Mouse (Mus musculus) layer of hippocampus, postnatal 25 days (tissue): ENCODE data around the gene Sfxn3. TPM values are rescaled to one million over a fixed set of nuclear protein-coding genes. Genes with fewer than 3 reads are reported as not detected.
"Not testable (repeated sequence)": the region's sequence is repeated elsewhere in the genome, so short reads cannot be mapped to it uniquely, and the experiment has no call there.

Source experiments
- DNase-seq, 2 experiments: peaks; one replicate each; pipeline ENCODE4 v3.0.0; 2022; ENCODE audit warnings: mixed read lengths in 2 of 2, low spot score in 1 of 2; ENCODE audit errors: extremely low spot score in 1 of 2
- total RNA-seq, 2 experiments: library from RNA; stranded (reverse); gene quantifications; 2 replicates each; pipeline ENCODE4 v1.2.3; 2021

The Sfxn3 gene
- total RNA-seq, 2 experiments from 2014 or later = 89.0 to 105 TPM

GRCm38 (mm10) chr19:45017216-45017771 lies 30.0 kb upstream of the Sfxn3 start:
- peak; percentile 65 to 67 for DNase-seq

GRCm38 (mm10) chr19:45017909-45018308 lies 29.4 kb upstream of the Sfxn3 start:
- DNase-seq = peak; percentile 65 to 70

DNA sequence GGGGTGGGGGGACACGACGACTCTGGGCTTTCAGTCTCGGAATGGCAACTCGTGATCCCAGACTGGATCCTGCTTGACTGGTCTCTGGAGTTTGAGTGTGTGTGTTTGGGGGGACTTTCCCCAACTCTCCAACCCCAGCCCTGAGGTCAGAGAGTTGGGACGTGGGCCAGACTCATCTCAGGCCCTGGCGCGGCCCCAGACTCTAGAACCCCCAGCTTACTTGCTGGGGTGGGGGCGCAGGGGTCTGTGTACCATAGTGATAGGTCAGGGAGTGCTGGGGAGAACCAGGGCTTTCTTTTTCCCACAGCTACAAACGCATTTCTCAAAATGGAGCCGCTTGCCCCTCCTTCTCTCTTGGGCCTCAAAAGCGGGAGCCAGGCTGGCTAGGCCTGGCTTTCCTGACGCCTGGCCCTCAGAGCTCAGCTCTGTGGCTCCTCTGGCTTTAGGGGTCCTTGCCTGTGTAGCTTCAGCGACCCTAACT lies 28.9 kb upstream of the Sfxn3 start:
- DNase-seq = no peak

- no peak for DNase-seq
These were observed 27.0 kb upstream of the Sfxn3 start for GRCm38 (mm10) chr19:45020348-45020747.

- DNase-seq = no peak
These were observed 25.9 kb upstream of the Sfxn3 start for GRCm38 (mm10) chr19:45021362-45021761.

- DNase-seq = no peak
These were observed 23.3 kb upstream of the Sfxn3 start for GRCm38 (mm10) chr19:45023993-45024392.

DNA sequence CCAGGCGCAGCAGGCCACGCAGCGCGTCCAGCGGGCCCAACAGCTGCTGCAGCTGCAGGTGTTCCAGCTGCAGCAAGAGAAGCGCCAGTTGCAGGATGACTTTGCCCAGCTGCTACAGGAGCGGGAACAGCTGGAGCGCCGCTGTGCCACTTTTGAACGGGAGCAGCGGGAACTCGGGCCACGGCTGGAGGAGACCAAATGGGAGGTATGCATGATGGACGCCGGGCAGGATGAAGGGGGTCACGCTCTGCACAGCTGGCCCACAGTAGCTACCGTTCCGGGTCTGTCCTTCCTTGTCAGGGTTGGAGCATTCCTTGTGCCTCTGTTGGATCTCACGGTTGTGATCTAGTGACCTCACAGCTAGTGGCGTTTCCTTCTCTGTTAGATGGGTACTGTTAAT lies 22.5 kb upstream of the Sfxn3 start:
- DNase-seq = no peak

DNA sequence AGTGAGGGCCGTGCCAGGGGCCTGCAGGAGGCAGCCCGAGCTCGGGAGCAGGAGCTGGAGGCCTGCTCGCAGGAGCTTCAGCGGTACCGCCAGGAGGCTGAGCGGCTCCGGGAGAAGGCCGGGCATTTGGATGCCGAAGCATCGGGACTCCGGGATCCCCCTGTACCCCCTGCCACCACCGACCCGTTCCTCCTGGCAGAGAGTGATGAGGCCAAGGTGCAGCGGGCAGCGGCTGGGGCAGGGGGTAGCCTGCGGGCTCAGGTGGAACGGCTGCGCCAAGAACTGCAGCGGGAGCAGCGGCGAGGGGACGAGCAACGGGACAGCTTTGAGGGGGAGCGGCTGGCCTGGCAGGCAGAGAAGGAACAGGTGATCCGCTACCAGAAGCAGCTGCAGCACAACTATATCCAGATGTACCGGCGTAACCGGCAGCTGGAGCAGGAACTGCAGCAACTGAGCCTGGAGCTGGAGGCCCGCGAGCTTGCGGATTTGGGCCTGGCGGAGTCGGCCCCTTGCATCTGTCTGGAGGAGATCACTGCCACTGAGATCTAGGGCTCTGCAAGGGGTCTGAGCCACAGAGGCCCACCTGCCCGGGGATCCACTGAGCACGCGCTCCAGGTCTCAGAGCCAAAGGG lies 21.2 kb upstream of the Sfxn3 start:
- no peak for DNase-seq

DNA sequence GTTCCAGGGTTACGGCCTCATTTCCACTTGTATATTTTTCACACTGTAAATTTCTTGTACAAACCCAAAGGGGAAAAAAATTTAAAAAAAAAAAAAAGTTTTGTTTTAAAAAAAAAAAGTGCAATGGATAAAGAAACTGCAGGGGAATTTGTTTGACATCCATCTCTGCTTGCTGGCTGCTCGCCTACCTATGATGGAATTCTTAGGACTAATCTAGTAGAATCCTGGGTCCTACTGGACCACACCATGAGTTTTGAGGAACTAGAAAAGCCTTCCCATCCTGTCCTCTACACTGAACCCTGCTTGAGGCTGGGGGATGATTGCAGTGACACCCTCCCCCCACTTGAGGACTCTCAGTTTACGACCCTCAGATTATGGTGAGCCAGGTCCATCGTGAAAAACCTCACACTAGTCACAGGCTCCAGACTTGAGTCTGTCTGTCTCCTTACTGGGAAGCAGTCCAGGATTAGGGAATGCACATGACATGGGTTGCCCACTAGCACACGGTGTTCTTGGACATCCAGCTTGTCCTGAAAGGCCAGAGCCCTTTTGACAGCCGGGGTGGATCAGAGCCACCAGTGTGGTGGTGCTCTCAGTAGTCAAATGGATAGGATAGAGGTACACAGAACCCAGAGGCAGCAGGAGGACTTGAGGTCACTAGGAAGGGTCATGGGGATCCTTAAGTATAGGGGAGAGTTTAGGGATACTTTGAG lies 20.2 kb upstream of the Sfxn3 start:
- DNase-seq = no peak

DNA sequence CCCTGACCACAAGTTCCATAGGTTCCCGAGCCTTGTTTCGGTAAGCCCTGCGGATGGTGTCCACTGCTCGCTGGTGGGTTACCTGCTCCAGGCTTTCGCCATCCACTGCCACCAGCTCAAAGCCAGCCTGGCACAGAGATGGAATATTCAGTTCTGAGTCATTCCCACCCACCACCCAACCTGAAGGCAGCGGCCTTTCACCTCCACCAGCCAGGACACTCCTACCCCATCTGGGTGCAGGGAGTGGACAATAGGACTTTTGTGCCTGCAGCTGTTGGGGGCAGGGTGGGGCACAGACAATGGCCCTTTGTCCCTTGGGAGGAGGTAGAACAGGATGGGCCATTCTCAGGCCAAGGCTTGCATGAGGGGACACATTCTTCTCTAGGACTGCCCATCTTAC lies 19.5 kb upstream of the Sfxn3 start:
- no peak for DNase-seq

DNA sequence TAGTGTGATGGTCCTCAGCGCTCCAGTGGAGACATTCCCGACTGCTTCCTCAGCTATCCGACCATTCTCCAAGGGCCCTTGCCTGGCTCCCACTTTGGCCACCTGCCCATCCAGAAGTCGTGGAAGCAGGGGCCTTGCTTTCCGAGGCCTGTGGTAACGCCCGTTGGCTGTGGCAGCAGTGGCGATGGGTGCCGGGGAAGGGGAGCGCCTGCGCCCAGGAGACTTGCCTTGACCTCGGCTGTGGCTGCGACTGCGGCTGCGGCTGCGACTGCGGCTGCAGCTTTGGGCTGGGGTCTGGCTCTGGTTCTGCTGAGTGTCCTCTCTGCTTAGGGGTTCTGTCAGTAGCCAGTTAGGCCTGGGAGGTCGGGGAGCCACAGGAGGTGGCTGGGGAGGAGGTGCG lies 18.6 kb upstream of the Sfxn3 start:
- DNase-seq = no peak

- DNase-seq = no peak
These were observed 17.7 kb upstream of the Sfxn3 start for GRCm38 (mm10) chr19:45029571-45029970.

- peak in 1 of 2 experiments; percentile 71 for DNase-seq
These were observed 17.2 kb upstream of the Sfxn3 start for GRCm38 (mm10) chr19:45030111-45030510.

- peak in 1 of 2 experiments; percentile 77 for DNase-seq
These were observed 16.3 kb upstream of the Sfxn3 start for GRCm38 (mm10) chr19:45030746-45031693.

DNA sequence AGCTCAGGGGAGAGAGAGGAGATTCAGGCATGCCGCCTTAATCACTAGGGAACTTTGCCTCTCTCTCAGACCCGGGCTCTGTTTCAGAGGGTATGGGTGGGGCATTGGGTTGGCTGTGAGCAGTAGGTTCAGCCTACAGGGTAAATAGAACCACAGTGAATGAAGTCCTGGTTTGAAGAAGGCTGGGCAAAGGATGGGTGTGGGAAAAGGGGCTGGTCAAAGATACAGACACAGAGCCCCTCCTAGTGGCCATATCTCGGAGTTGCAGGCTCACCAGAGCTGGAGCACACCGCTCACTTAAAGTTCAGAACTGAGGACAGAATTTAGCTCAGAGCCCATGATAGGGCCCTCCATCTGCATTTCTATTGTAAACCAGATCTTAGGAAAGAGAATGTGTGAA lies 15.5 kb upstream of the Sfxn3 start:
- peak in 1 of 2 experiments; percentile 72 for DNase-seq

DNA sequence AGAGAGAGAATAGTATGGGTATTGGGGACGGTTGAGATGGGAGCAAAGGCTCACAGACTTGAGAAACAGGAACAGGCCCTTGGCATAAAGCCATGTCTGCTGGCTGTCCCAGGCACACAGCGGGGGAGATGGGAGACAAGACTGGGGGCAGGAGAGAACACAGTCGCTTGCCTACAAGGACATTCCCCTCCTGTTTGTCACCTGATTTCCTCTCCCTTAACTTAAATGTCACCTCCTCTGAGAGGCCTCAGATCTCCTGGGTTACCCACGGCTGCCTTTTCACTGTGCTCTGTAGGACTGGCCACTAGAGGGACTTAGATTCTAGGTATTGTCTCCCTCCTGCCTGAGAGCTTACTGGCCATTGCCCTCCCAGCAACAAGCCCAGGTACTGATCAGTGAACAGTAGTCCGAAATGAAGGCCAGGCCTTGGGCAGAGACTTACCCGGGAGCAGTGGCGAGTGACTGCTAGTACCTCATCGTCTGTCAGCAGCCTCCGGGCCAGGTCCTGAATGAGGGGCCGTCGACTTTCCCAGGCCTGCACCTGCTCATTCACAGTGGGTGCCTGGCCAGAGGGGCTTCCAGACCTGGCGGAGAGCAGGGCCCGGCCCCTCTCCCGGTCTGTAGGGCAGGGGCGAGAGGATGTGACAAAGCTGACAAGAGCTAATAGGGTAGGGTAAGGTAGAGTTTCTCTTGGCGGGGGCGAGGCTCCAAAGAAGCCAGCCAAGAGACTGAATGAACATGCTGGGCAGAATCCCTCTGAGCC lies 14.6 kb upstream of the Sfxn3 start:
- no peak for DNase-seq

GRCm38 (mm10) chr19:45036867-45037266 lies 10.4 kb upstream of the Sfxn3 start:
- peak in 1 of 2 experiments; percentile 59 for DNase-seq

GRCm38 (mm10) chr19:45038198-45038597 lies 9.1 kb upstream of the Sfxn3 start:
- not testable (repeated sequence) for DNase-seq

GRCm38 (mm10) chr19:45040214-45040613 lies 7.1 kb upstream of the Sfxn3 start:
- no peak for DNase-seq
